Mouse (Mus musculus) testis, adult 2 months (tissue): Measurements from ENCODE around the gene Spred2.

ENCODE experiments used
- CTCF ChIP-seq: fragments of 200-500 bp; IDR thresholded peaks from 2 replicates; pipeline ENCODE4 v1.5.1; 2012; ENCODE audit warnings: low read depth, mild to moderate bottlenecking, inconsistent platforms, low read length, moderate library complexity; ENCODE audit not compliant: control insufficient read depth, insufficient read depth, insufficient replicate concordance
- POLR2A ChIP-seq: fragments of 200-500 bp; IDR thresholded peaks from 2 replicates; pipeline ENCODE4 v1.6.1; 2012; ENCODE audit warnings: low read depth, mild to moderate bottlenecking, inconsistent platforms, low read length, moderate library complexity; ENCODE audit not compliant: control insufficient read depth

DNA sequence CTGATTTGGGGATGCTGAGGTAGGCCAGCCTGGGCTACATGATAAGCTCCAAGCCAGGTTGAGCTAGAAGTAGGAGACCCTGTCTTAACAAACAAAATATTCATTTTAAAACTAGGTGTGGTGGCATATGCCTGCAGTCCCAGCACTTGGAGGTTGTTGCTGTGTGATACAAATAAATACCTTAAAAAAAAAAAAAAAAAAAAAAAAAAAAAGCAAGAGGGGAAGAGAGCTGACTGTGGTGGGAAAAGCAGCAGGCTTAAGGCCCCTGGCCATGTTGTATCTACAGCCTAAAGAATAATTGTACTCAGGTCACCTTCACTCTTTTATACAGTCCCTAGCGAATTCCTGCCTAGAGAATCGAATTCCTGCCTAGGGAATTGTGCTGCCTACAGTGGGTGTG is 94.7 kb downstream of the Spred2 start:
- TF ChIP-seq CTCF, result no peak
- TF ChIP-seq POLR2A, result no peak
